8 mouse cellular contexts compared by ENCODE assay signal in genomic region chr9:56847523-56847922, GRCm38 (mm10). TPM values are rescaled to one million over a fixed set of nuclear protein-coding genes. Genes with fewer than 3 reads are reported as not detected.
A peak's percentile ranks its signal among the peaks of the same experiment; 100 is the strongest.
DNase-seq lines count a peak whose midpoint lies in the region; ATAC-seq and TF ChIP-seq lines count a peak whose summit lies in the region.
"Had no signal": no experiment of that assay in that cellular context is flagged by ENCODE, and none has a peak within 500 bp of the region (broad histone marks: within the 10 kb centered on the region; RNA-seq: fewer than 3 reads in every experiment).

No protein-coding gene starts in this region.

- no peak overlapping the region for H3K9ac ChIP-seq in CH12.LX (ENCODE audit: insufficient read depth, low read depth)
- H3K9ac ChIP-seq: liver, embryonic 13.5 days had no signal

- CTCF ChIA-PET in Patski (lab: Charles Lee), result interaction anchor here (1.0 to 4.5 kb wide), 6 partner anchors 13 to 81 kb away, joined by 3 to 32 read pairs (median 4); partner anchors contain the start of gene Snx33

- H3K27me3 ChIP-seq in CH12.LX (replicated peaks) (peaks cover 82% of the 10 kb centered on the region), Patski (peaks cover 3% of the 10 kb centered on the region)

- no peak overlapping the region for H3K27ac ChIP-seq in CH12.LX (ENCODE audit: insufficient read depth, low read depth)
- H3K27ac ChIP-seq: liver, embryonic 13.5 days had no signal

- peaks cover 3 to 5% of the 10 kb centered on the region in 2 experiments; a peak in 3 of 4 replicates for H3K4me1 ChIP-seq in CH12.LX (ENCODE audit: control insufficient read depth in 1 of 2, insufficient read depth in 2 of 2)

- H3K79me2 ChIP-seq in CH12.LX (replicated peaks; ENCODE audit: control insufficient read depth, extremely low read depth, insufficient read depth, poor library complexity, severe bottlenecking), result no peaks in the 10 kb centered on the region

- no peak overlapping the region for H3K4me2 ChIP-seq in CH12.LX (ENCODE audit: insufficient read depth, low read depth, poor library complexity, severe bottlenecking)
- H3K4me2 ChIP-seq: liver, embryonic 13.5 days had no signal

- no peak for ATAC-seq in Patski

- H3K4me3 ChIP-seq in CH12.LX (replicated peaks in 1 of 3; ENCODE audit: low read depth in 2 of 3, low read length in 2 of 3, poor library complexity in 1 of 3), result no peak overlapping the region
- H3K4me3 ChIP-seq: liver, embryonic 13.5 days had no signal

- H3K36me3 ChIP-seq in CH12.LX (replicated peaks in 1 of 2; ENCODE audit: control insufficient read depth in 1 of 2, insufficient read depth in 1 of 2, low read length in 1 of 2), result no peaks in the 10 kb centered on the region
- H3K36me3 ChIP-seq: liver, embryonic 13.5 days had no signal

- no peaks in the 10 kb centered on the region for H3K9me3 ChIP-seq in CH12.LX (replicated peaks; ENCODE audit: low read length)
- H3K9me3 ChIP-seq: liver, embryonic 13.5 days had no signal

- TF ChIP-seq RAD21 in CH12.LX (IDR thresholded peaks at IDR 0.05; ENCODE audit: low read depth, low read length), result peak; percentile 79

- POLR2A ChIA-PET in Patski (lab: Charles Lee), result no interaction called here

- in situ Hi-C loops in CH12.LX (cut with MboI; ENCODE audit: low pct_ligation_motif_present, low pct_unique_long_range_greater_than_20kb, low sequenced_read_pairs) (no loop called here), Patski (cut with MboI; ENCODE audit: low pct_unique_long_range_greater_than_20kb) (loop anchor here (5.0 kb wide), 1 partner anchor 40 kb away; no protein-coding TSS in a partner anchor)

- dilution Hi-C loops in CH12.LX (cut with MboI; ENCODE audit: extremely low pct_ligation_motif_present, extremely low pct_unique_long_range_greater_than_20kb, low sequenced_read_pairs), result no loop called here

- TF ChIP-seq EP300 in CH12.LX (IDR thresholded peaks at IDR 0.05; ENCODE audit: low read length), result no peak

- TF ChIP-seq POLR2A in CH12.LX (IDR thresholded peaks at IDR 0.05; ENCODE audit: low read depth, low read length), result no peak

- TF ChIP-seq CTCF in CH12.LX (conservative IDR thresholded peaks at IDR 0.05 in 1 of 2, IDR thresholded peaks at IDR 0.05 in 1 of 2; ENCODE audit: low read depth in 2 of 2, low read length in 2 of 2), result peak; percentile 50 to 86; a peak in 3 of 4 replicates
- peak; percentile 84 for TF ChIP-seq CTCF in Patski (IDR thresholded peaks at IDR 0.05)

- DNase-seq in CH12.LX (ENCODE audit: extremely low read depth) (peak; percentile 65), Patski (ENCODE audit: low read depth, low spot score) (no peak)
- DNase-seq in cerebellum, postnatal 10 days, result peak; percentile 92 to 94
- peak; percentile 67 to 85 for DNase-seq in frontal cortex, postnatal 36 days (ENCODE audit: low spot score in 2 of 2)
- DNase-seq in kidney, postnatal 25 days, result peak; percentile 79 to 87
- DNase-seq in lung, postnatal 14 days, result peak; percentile 69
- DNase-seq in right cerebral cortex, adult 2 months (ENCODE audit: low spot score in 2 of 2), result peak; percentile 84 to 87
- DNase-seq: liver, embryonic 13.5 days had no signal

TF ChIP-seq in CH12.LX, 34 proteins besides CTCF, POLR2A, EP300 and RAD21:
- TF ChIP-seq SMC3 (IDR thresholded peaks at IDR 0.05; ENCODE audit: low read depth, low read length), result peak; percentile 66
- TF ChIP-seq ZNF384 (IDR thresholded peaks at IDR 0.05; ENCODE audit: low read depth, low read length), result no peak
TF ChIP-seq in CH12.LX: peak in this region for 1.

RNA-seq across cellular contexts. Expression of gene Odf3l1, which starts 17.0 kb away (rescaled TPM):
- not detected in 2 replicates for total RNA-seq in CH12.LX (2012; rRNA removed)
- not detected in 2 replicates for total RNA-seq in CH12.LX (2014; rRNA removed)
- not detected in 2 replicates for polyA plus RNA-seq in CH12.LX (2012; ENCODE audit: insufficient read length, low read depth)
- polyA plus RNA-seq in Patski (2021), result not detected
- polyA plus RNA-seq: liver, embryonic 13.5 days had no signal

RNA-seq across cellular contexts. Expression of gene Cspg4, which starts 17.3 kb away (rescaled TPM):
- total RNA-seq in CH12.LX (2012; rRNA removed), result 0.04 and 0.08 TPM in 2 replicates
- total RNA-seq in CH12.LX (2014; rRNA removed), result 0.08 TPM in 1 of 2 replicates, not detected in the other
- 0.06 TPM in 1 of 2 replicates, not detected in the other for polyA plus RNA-seq in CH12.LX (2012; ENCODE audit: insufficient read length, low read depth)
- 0.08 TPM for polyA plus RNA-seq in Patski (2021)

RNA-seq across cellular contexts. Expression of gene Lingo1, which starts 51.3 kb away (rescaled TPM):
- total RNA-seq in CH12.LX (2012; rRNA removed) (not detected in 2 replicates), CH12.LX (2014; rRNA removed) (not detected in 2 replicates)
- polyA plus RNA-seq in CH12.LX (2012; ENCODE audit: insufficient read length, low read depth) (not detected in 2 replicates), Patski (2021) (0.06 TPM)
